In the genomic region with DNA sequence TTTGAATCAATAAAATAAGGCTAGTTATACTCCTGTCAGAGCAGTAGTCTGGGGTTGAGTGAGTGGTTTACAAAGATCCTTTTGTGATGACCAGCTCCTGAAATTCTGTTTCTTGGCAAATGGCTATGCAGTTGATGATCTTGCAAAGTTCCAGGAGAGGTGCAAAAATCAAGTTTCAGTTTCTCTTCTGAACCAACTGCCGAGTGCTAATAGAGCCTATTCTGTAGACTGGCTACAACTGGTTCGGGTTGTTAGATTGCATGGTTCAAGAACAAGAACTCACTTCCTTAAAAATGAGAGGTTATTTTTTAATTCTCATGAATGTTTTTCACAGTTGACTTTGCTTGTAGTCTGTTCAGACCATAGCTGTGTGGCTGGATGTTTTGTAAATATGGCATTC, we compare ENCODE assay signal across 19 mouse cellular contexts. TPM values are rescaled to one million over a fixed set of nuclear protein-coding genes. Genes with fewer than 3 reads are reported as not detected.
A peak's percentile ranks its signal among the peaks of the same experiment; 100 is the strongest.
DNase-seq lines count a peak whose midpoint lies in the region; ATAC-seq lines count a peak whose summit lies in the region.
"Had no signal": no experiment of that assay in that cellular context is flagged by ENCODE, and none has a peak within 500 bp of the region (broad histone marks: within the 10 kb centered on the region; RNA-seq: fewer than 3 reads in every experiment).

No protein-coding gene starts in this region.

- H3K9me3 ChIP-seq in hindbrain, embryonic 16.5 days (ENCODE audit: control insufficient read depth, low read length): no peaks in the 10 kb centered on the region
- H3K9me3 ChIP-seq: embryonic facial prominence, embryonic 13.5 days; forebrain, embryonic 15.5 days; hindbrain, embryonic 12.5 days; midbrain, embryonic 13.5 days had no signal

- no peaks in the 10 kb centered on the region for H3K4me1 ChIP-seq in hindbrain, embryonic 16.5 days (ENCODE audit: control insufficient read depth, insufficient read depth, low read depth, low read length)
- H3K4me1 ChIP-seq: embryonic facial prominence, embryonic 13.5 days; forebrain, embryonic 15.5 days; hindbrain, embryonic 12.5 days; midbrain, embryonic 13.5 days had no signal

- intact Hi-C loops in left cerebral cortex, postnatal 36 days (cut with DNase I): no loop called here

- H3K27ac ChIP-seq in hindbrain, embryonic 16.5 days (ENCODE audit: low read depth, low read length): no peak overlapping the region
- H3K27ac ChIP-seq: embryonic facial prominence, embryonic 13.5 days; forebrain, embryonic 15.5 days; hindbrain, embryonic 12.5 days; layer of hippocampus, adult 2 months; midbrain, embryonic 13.5 days had no signal

- DNase-seq in kidney, adult 9 months: peak; percentile 42
- no peak for DNase-seq in kidney, adult 11 months
- peak; percentile 34 for DNase-seq in CD4-positive, CD25-positive, alpha-beta regulatory T cell, adult 2 months (ENCODE audit: low read depth, low spot score)
- peak; percentile 19 for DNase-seq in fibroblast of lung, adult 2 months (ENCODE audit: low read depth)
- peak; percentile 28 for DNase-seq in naive thymus-derived CD4-positive, alpha-beta T cell, adult 2 months (ENCODE audit: low read depth)
- DNase-seq in left cerebral cortex, postnatal 36 days (ENCODE audit: low spot score in 2 of 2): no peak
- DNase-seq in embryo, embryonic 10.5 days (ENCODE audit: low spot score): no peak
- DNase-seq: adrenal gland, postnatal 25 days; cerebellum, postnatal 10 days; gastrocnemius, postnatal 10 days; lung, postnatal 10 days; right cerebral cortex, adult 18-20 months had no signal

- H3K27me3 ChIP-seq in hindbrain, embryonic 16.5 days (replicated peaks; ENCODE audit: control insufficient read depth, insufficient read depth, low read length): no peaks in the 10 kb centered on the region
- H3K27me3 ChIP-seq: embryonic facial prominence, embryonic 13.5 days; forebrain, embryonic 15.5 days; hindbrain, embryonic 12.5 days; midbrain, embryonic 13.5 days had no signal

- H3K9ac ChIP-seq in hindbrain, embryonic 16.5 days (ENCODE audit: low read depth, low read length): no peak overlapping the region
- H3K9ac ChIP-seq: embryonic facial prominence, embryonic 13.5 days; forebrain, embryonic 15.5 days; hindbrain, embryonic 12.5 days; midbrain, embryonic 13.5 days had no signal

- no peak overlapping the region for H3K4me3 ChIP-seq in hindbrain, embryonic 16.5 days (ENCODE audit: low read length)
- H3K4me3 ChIP-seq: embryonic facial prominence, embryonic 13.5 days; forebrain, embryonic 15.5 days; hindbrain, embryonic 12.5 days; layer of hippocampus, adult 2 months; midbrain, embryonic 13.5 days had no signal

- ATAC-seq in hindbrain, embryonic 16.5 days: no peak
- ATAC-seq: forebrain, embryonic 15.5 days; midbrain, embryonic 13.5 days had no signal

- H3K4me2 ChIP-seq in hindbrain, embryonic 16.5 days (ENCODE audit: low read length): no peak overlapping the region
- H3K4me2 ChIP-seq: embryonic facial prominence, embryonic 13.5 days; forebrain, embryonic 15.5 days; hindbrain, embryonic 12.5 days; liver, embryonic 11.5 days; midbrain, embryonic 13.5 days had no signal

- WGBS in hindbrain, embryonic 16.5 days: 96% methylated on average over 2 of the region's 2 CpGs

- H3K36me3 ChIP-seq in hindbrain, embryonic 16.5 days (ENCODE audit: control insufficient read depth, insufficient read depth, low read length): 0 out of 2 replicates have a peak, but pooled peaks cover 2% of the 10 kb centered on the region
- H3K36me3 ChIP-seq: embryonic facial prominence, embryonic 13.5 days; hindbrain, embryonic 12.5 days; midbrain, embryonic 13.5 days had no signal

RNA-seq across cellular contexts. Expression of gene Bnip1, which starts 27.4 kb away (rescaled TPM):
- 10 to 100 TPM; 33.9 to 34.8 TPM for total RNA-seq in left cerebral cortex, postnatal 36 days (2021)
- polyA plus RNA-seq in hindbrain, embryonic 16.5 days (2015; fragmentation: Nextera tagmentation; extraction: Ambion mirVana): 57.7 and 63.6 TPM in 2 replicates

RNA-seq across cellular contexts. Expression of gene Crebrf, which starts 38.0 kb away (rescaled TPM):
- total RNA-seq in left cerebral cortex, postnatal 36 days (2021): 100 to 1,000 TPM; 117 to 118 TPM
- 7.9 and 10.6 TPM in 2 replicates for polyA plus RNA-seq in hindbrain, embryonic 16.5 days (2015; fragmentation: Nextera tagmentation; extraction: Ambion mirVana)

Comparison
In these comparisons a context has a peak if more than half of its experiments do, and no peak if none do; other contexts are left out.
1. DNase-seq: peak in kidney, adult 9 months (single experiment), CD4-positive, CD25-positive, alpha-beta regulatory T cell, adult 2 months (single experiment), fibroblast of lung, adult 2 months (single experiment) and naive thymus-derived CD4-positive, alpha-beta T cell, adult 2 months (single experiment); none in kidney, adult 11 months (single experiment), left cerebral cortex, postnatal 36 days (0 of 2) and embryo, embryonic 10.5 days (single experiment).